Mouse (Mus musculus): ENCODE results near the gene Parg. TPM values are rescaled to one million over a fixed set of nuclear protein-coding genes. Genes with fewer than 3 reads are reported as not detected.

Gene Parg
- polyA plus RNA-seq, 1 experiment from 2014 or later: 11.6 TPM

DNA sequence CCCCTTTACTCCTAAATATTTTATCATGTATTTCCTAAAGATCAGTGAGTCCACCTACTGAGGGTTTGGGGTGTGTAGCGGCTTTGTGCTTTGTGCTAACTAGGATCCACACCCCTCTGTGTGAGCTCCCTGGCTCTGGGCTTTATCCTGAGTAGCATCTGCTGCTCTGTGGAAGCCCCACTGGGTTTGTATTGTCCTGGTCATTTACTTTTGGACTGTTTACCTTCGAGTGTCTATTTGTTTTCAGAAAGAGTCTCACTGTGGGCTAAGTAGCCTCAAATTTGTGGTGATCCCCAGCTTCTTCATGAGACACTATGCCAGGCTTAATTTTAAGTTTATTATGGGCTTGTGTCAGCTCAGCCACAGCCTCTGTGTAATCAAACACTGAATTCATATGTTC is 67.2 kb downstream of the Parg start:
- Histone ChIP-seq H3K9me3 (replicated peaks; ENCODE audit: control insufficient read depth, low read length) (no peaks in the 10 kb centered on the region), H3K4me3 (ENCODE audit: low read depth, low read length) (no peak overlapping the region), H3K27me3 (ENCODE audit: control insufficient read depth, insufficient read depth, low read depth, low read length) (no peaks in the 10 kb centered on the region), H3K4me1 (ENCODE audit: control insufficient read depth, low read depth, low read length) (no peaks in the 10 kb centered on the region), H3K27ac (ENCODE audit: low read length) (no peak overlapping the region), H3K36me3 (ENCODE audit: control insufficient read depth, insufficient read depth) (peaks cover 4% of the 10 kb centered on the region; the same call in 1 of the 2 replicates), H3K4me2 (ENCODE audit: low read depth, low read length) (no peak overlapping the region), H3K9ac (ENCODE audit: low read depth, low read length) (no peak overlapping the region)
- WGBS (ENCODE audit: insufficient replicate concordance): 47% methylated on average over 2 of the region's 2 CpGs
- ATAC-seq (ENCODE audit: low read depth): no peak

DNA sequence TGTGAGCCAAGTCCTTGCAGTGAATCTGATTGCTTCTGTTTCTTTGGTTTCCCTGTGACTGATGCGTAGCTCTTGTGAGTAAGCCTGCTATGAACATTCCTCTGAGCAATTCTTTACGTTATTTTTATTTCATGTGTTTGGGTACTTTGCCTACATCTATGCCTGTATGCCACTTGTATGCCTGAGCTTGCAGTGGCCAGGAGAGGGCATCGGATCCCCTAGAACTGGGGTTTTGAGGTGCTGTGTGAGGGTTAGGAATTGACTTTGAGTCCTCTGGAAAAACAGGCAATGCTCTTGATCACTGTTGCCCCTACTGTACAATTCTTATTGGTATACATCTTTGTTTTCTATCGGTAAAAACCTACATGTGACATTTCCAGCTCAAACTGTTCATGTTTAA is 67.8 kb downstream of the Parg start:
- Histone ChIP-seq H3K27me3 (ENCODE audit: control insufficient read depth, insufficient read depth, low read depth, low read length) (no peaks in the 10 kb centered on the region), H3K4me2 (ENCODE audit: low read depth, low read length) (no peak overlapping the region), H3K4me1 (ENCODE audit: control insufficient read depth, low read depth, low read length) (no peaks in the 10 kb centered on the region), H3K9me3 (replicated peaks; ENCODE audit: control insufficient read depth, low read length) (no peaks in the 10 kb centered on the region), H3K4me3 (ENCODE audit: low read depth, low read length) (no peak overlapping the region), H3K9ac (ENCODE audit: low read depth, low read length) (no peak overlapping the region), H3K36me3 (ENCODE audit: control insufficient read depth, insufficient read depth) (peaks cover 4% of the 10 kb centered on the region; the same call in 1 of the 2 replicates), H3K27ac (ENCODE audit: low read length) (no peak overlapping the region)
- ATAC-seq (ENCODE audit: low read depth): no peak
- 80% methylated on average over 4 of the region's 4 CpGs for WGBS (ENCODE audit: insufficient replicate concordance)

DNA sequence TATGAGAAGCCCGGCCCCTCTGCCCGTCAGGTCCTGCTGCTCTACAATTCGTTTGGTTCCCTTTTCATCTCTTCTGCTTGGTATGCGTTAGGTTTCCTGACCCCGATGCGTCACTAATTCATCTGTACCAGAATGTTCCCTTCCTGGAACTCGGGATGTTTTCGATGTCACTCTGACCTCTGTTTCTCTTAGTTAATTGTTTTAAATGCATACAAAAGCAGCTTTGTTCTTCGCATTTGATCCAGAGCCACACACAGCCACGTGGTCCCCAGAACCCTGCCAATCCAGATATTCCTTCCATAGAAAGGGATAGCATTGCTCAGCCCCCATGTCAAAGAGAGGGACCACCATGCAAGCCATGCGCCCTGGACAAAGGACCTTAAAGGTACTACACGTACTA is 99.9 kb downstream of the Parg start:
- ATAC-seq (ENCODE audit: low read depth): no peak
- Histone ChIP-seq H3K4me1 (ENCODE audit: control insufficient read depth, low read depth, low read length) (no peaks in the 10 kb centered on the region), H3K36me3 (ENCODE audit: control insufficient read depth, insufficient read depth) (no peaks in the 10 kb centered on the region; the same call in 1 of the 2 replicates), H3K9ac (ENCODE audit: low read depth, low read length) (no peak overlapping the region), H3K9me3 (replicated peaks; ENCODE audit: control insufficient read depth, low read length) (no peaks in the 10 kb centered on the region), H3K4me3 (ENCODE audit: low read depth, low read length) (no peak overlapping the region), H3K27ac (ENCODE audit: low read length) (no peak overlapping the region), H3K27me3 (ENCODE audit: control insufficient read depth, insufficient read depth, low read depth, low read length) (no peaks in the 10 kb centered on the region), H3K4me2 (ENCODE audit: low read depth, low read length) (no peak overlapping the region)
- WGBS (ENCODE audit: insufficient replicate concordance): 79% methylated on average over 12 of the region's 12 CpGs

DNA sequence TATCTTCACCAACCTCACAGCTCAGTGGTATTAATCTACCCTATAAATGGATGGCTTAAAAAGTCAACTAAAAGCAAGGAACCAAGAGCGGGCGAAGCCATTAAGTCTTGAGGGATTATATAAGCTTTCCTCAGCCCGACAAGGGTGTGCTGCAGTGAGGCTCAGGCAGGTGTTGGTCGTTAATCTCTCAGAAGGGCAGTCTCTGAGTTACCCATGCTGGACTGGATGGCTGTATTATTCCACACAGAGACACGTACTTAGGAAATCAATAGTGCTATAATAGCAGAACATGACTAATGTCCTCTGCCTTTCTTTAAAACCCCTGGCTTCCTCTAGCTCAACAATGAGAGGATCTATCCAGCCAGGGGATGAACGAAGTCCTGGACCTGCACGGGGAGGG is 100.7 kb downstream of the Parg start:
- H3K36me3 ChIP-seq (ENCODE audit: control insufficient read depth, insufficient read depth): no peaks in the 10 kb centered on the region; the same call in 1 of the 2 replicates
- H3K4me3 ChIP-seq (ENCODE audit: low read depth, low read length): no peak overlapping the region
- H3K27ac ChIP-seq (ENCODE audit: low read length): no peak overlapping the region
- no peaks in the 10 kb centered on the region for H3K27me3 ChIP-seq (ENCODE audit: control insufficient read depth, insufficient read depth, low read depth, low read length)
- WGBS (ENCODE audit: insufficient replicate concordance): 88% methylated on average over 7 of the region's 7 CpGs
- no peaks in the 10 kb centered on the region for H3K9me3 ChIP-seq (replicated peaks; ENCODE audit: control insufficient read depth, low read length)
- no peak overlapping the region for H3K4me2 ChIP-seq (ENCODE audit: low read depth, low read length)
- no peak overlapping the region for H3K9ac ChIP-seq (ENCODE audit: low read depth, low read length)
- no peak for ATAC-seq (ENCODE audit: low read depth)
- no peaks in the 10 kb centered on the region for H3K4me1 ChIP-seq (ENCODE audit: control insufficient read depth, low read depth, low read length)

DNA sequence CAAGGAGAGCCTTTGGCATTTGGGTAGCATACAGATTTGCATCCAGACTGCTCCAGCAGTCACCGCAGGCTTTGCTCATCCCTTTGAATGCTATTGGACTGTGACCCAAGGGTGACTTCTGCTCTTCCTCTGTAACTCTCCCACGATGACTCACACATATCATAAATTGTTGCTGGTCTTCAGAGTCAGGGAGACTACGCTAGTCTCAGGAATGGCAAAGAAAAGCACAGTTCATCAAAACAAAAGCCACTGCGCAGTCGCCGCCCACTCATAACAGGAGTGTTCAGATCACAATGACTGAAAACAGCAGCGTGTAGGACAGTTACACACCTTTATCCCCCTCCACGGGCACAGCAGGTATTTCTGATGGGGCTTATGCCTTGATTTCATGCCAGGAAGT is 103.2 kb downstream of the Parg start:
- H3K4me1 ChIP-seq (ENCODE audit: control insufficient read depth, low read depth, low read length): no peaks in the 10 kb centered on the region
- no peaks in the 10 kb centered on the region for H3K9me3 ChIP-seq (replicated peaks; ENCODE audit: control insufficient read depth, low read length)
- no peaks in the 10 kb centered on the region for H3K27me3 ChIP-seq (ENCODE audit: control insufficient read depth, insufficient read depth, low read depth, low read length)
- H3K4me3 ChIP-seq (ENCODE audit: low read depth, low read length): no peak overlapping the region
- ATAC-seq (ENCODE audit: low read depth): no peak
- H3K9ac ChIP-seq (ENCODE audit: low read depth, low read length): no peak overlapping the region
- H3K36me3 ChIP-seq (ENCODE audit: control insufficient read depth, insufficient read depth): no peaks in the 10 kb centered on the region
- no peak overlapping the region for H3K27ac ChIP-seq (ENCODE audit: low read length)
- WGBS (ENCODE audit: insufficient replicate concordance): 70% methylated on average over 8 of the region's 8 CpGs
- H3K4me2 ChIP-seq (ENCODE audit: low read depth, low read length): no peak overlapping the region

DNA sequence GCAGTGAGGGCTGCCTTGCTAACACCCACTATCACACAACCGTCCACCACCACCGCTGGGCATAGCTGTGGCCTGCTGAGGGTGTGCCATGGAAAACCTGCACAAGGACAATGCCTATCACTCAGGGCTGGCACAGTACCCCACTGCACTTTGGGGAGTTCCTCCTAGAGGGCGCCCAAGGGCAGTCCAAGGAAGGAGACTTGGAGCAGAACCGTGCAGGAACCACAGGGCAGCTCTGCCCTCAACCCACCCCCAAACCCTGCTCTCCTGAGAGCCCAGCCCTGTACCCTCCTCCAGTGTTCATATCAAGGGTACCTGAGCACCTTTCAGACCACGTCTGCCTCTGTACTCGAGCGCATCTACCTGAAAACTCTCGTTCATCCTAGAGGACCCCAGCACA is 108.1 kb downstream of the Parg start:
- no peak overlapping the region for H3K4me2 ChIP-seq (ENCODE audit: low read depth, low read length)
- no peaks in the 10 kb centered on the region for H3K27me3 ChIP-seq (ENCODE audit: control insufficient read depth, insufficient read depth, low read depth, low read length)
- H3K27ac ChIP-seq (ENCODE audit: low read length): no peak overlapping the region
- WGBS (ENCODE audit: insufficient replicate concordance): 35% methylated on average over 8 of the region's 8 CpGs
- no peak for ATAC-seq (ENCODE audit: low read depth)
- H3K4me1 ChIP-seq (ENCODE audit: control insufficient read depth, low read depth, low read length): no peaks in the 10 kb centered on the region
- H3K9me3 ChIP-seq (replicated peaks; ENCODE audit: control insufficient read depth, low read length): no peaks in the 10 kb centered on the region
- H3K9ac ChIP-seq (ENCODE audit: low read depth, low read length): no peak overlapping the region
- H3K4me3 ChIP-seq (ENCODE audit: low read depth, low read length): no peak overlapping the region
- no peaks in the 10 kb centered on the region for H3K36me3 ChIP-seq (ENCODE audit: control insufficient read depth, insufficient read depth)

DNA sequence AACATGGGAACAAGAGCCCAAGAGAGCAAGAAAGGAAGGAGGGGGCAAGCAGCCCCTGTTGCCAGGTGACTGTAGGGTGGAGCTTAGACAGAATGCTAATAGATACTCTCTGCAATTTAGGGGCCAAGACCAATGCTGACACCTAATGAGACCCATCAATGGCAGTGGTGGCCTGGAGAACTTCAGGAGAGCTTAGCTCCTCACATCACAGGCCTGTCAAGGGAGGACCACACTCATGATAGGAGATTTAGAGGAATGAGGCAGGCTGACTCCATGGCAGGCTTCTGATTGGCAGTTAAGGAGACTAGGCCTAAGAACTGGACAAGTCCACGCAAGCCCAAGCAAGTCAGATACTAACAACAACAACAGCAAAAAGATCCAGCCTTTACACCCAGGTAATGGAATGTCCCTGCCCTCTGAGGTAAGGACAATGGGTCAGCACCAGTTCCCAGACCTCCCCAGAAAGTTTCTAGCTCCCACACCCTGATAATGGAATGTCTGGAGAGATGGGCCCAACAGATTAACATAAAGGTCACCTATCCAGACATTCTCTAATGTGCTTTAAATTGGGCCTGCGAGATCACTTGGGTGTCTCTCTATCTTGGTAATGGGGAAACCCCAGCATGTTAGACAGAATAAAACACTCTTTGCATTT is 109.8 kb downstream of the Parg start:
- no peak for ATAC-seq (ENCODE audit: low read depth)
- Histone ChIP-seq H3K4me1 (ENCODE audit: control insufficient read depth, low read depth, low read length) (no peaks in the 10 kb centered on the region), H3K27ac (ENCODE audit: low read length) (no peak overlapping the region), H3K27me3 (ENCODE audit: control insufficient read depth, insufficient read depth, low read depth, low read length) (no peaks in the 10 kb centered on the region), H3K9ac (ENCODE audit: low read depth, low read length) (no peak overlapping the region), H3K4me2 (ENCODE audit: low read depth, low read length) (no peak overlapping the region), H3K4me3 (ENCODE audit: low read depth, low read length) (no peak overlapping the region), H3K9me3 (replicated peaks; ENCODE audit: control insufficient read depth, low read length) (no peaks in the 10 kb centered on the region), H3K36me3 (ENCODE audit: control insufficient read depth, insufficient read depth) (no peaks in the 10 kb centered on the region)
- 71% methylated on average over 2 of the region's 2 CpGs for WGBS (ENCODE audit: insufficient replicate concordance)

DNA sequence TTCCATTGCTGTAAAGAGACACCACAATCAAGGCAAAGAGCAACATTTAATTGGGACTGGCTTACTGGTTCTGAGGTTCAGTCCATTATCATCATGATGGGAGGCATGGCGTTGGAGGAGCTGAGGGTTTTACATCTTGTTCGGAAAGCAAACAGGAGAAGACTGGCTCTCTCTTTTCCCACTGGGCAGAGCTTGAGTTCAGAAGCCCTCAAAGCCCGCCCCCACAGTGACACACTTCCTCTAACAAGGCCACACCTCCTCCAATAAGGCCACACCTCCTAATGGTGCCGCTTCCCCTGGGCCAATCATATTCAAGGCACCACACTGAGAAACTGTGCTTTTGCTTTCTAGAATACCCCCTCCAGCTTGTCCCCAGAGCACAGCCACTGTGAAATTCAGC is 116.1 kb downstream of the Parg start:
- 9% methylated on average over 4 of the region's 4 CpGs for WGBS (ENCODE audit: insufficient replicate concordance)

DNA sequence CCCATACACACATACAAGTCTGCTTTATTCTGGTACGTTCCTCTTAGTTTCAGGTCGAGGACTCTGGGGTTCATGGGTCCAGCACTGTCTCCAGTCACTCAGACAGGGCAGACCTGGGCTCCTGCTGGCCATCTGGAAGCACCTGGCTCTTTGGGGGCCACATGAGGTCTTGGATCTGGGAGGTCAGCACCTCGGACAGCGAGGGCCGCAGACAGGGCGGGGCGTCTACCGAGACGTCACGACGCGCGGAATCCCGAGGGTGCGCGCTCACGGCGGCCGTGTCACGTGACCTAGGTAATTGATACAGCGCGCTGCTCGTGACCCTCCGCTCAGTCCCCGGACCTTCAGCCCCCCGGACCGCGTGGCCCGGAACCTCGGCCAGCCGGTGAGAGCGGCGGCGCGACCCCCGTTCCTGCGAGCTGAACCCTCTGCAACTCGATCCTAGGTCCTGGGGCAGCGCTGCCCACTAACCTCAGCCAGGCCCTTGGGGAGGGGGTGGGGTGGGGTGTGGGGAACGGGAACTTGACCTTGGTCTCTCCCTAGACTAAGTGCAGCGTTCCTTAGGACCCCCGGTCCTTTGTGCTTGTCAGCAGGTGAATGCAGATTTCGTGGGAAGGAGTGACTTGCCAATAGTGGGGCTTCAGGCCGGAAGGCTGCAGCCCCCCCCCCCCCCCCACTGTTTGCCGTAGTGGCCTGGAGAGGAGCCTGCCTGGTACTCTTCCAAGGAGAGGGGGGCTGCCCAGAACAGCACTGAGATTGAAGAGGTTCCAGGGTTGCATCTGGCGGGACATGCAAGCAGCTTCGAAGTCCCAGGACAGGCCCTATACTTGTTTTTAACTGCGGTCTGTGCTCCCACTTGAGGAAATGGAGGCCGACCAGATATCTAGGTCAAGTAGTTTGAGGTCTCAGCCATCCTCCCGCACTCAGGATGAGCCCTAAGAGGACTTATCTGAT is 120.3 kb downstream of the Parg start, which contains the start of gene Ogdhl:
TSS of gene Ogdhl (plus strand) at position 288 of the 954 bp plus-strand sequence.
- ATAC-seq (ENCODE audit: low read depth): peak; percentile 60
- 4% methylated on average over 49 of the region's 50 CpGs for WGBS (ENCODE audit: insufficient replicate concordance)
- no peaks in the 10 kb centered on the region for H3K27me3 ChIP-seq (ENCODE audit: control insufficient read depth, insufficient read depth, low read depth, low read length)
- H3K4me1 ChIP-seq (ENCODE audit: control insufficient read depth, low read depth, low read length): peaks cover 3% of the 10 kb centered on the region; the same call in 1 of the 2 replicates
- peak within 1 kb of the TSS; percentile 74 for H3K4me2 ChIP-seq (ENCODE audit: low read depth, low read length)
- H3K36me3 ChIP-seq (ENCODE audit: control insufficient read depth, insufficient read depth): no peaks in the 10 kb centered on the region
- no peaks in the 10 kb centered on the region for H3K9me3 ChIP-seq (replicated peaks; ENCODE audit: control insufficient read depth, low read length)
- peak within 1 kb of the TSS; percentile 63 for H3K4me3 ChIP-seq (ENCODE audit: low read depth, low read length)
- no peak within 1 kb of the TSS for H3K27ac ChIP-seq (ENCODE audit: low read length)
- no peak within 1 kb of the TSS; the same call in 1 of the 2 replicates for H3K9ac ChIP-seq (ENCODE audit: low read depth, low read length)

More for the DNA sequence above, 116.1 kb downstream of the Parg start:
- Histone ChIP-seq H3K27ac (ENCODE audit: low read length) (no peak overlapping the region), H3K4me3 (ENCODE audit: low read depth, low read length) (no peak overlapping the region), H3K27me3 (ENCODE audit: control insufficient read depth, insufficient read depth, low read depth, low read length) (no peaks in the 10 kb centered on the region), H3K4me2 (ENCODE audit: low read depth, low read length) (no peak overlapping the region), H3K9ac (ENCODE audit: low read depth, low read length) (no peak overlapping the region), H3K36me3 (ENCODE audit: control insufficient read depth, insufficient read depth) (no peaks in the 10 kb centered on the region), H3K9me3 (replicated peaks; ENCODE audit: control insufficient read depth, low read length) (no peaks in the 10 kb centered on the region), H3K4me1 (ENCODE audit: control insufficient read depth, low read depth, low read length) (peaks cover 3% of the 10 kb centered on the region; the same call in 1 of the 2 replicates)
- ATAC-seq (ENCODE audit: low read depth): no peak
